Mouse (Mus musculus): ENCODE data around the gene Gfer. TPM values are rescaled to one million over a fixed set of nuclear protein-coding genes. Genes with fewer than 3 reads are reported as not detected.

The Gfer gene
- polyA plus RNA-seq, 1 experiment from 2014 or later, result 38.5 TPM

DNA sequence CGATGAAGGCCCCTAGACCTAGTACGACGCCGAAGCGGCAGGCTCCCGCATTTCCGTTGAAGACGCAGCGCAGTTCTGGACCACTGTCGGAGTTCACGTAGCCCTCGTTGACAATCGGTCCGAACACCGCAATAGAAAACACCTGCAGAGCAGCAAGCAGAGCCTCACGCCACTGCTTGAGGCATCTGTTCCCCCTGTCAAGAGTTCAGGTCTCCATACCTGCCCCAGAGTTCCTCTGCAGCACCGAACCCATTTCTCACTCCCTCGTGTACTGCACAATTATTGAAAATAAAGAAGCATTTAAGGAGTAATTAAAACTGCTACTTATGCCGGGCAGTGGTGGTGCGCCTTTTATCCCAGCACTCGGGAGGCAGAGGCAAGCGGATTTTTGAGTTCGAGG, 8.4 kb downstream of the Gfer start:
- H3K9me3 ChIP-seq (ENCODE audit: control insufficient read depth, low read depth, low read length), result no peaks in the 10 kb centered on the region
- H3K27ac ChIP-seq (ENCODE audit: low read length), result no peak overlapping the region
- H3K4me3 ChIP-seq (ENCODE audit: low read depth, low read length), result peak overlapping the region; percentile 31
- peaks cover 3% of the 10 kb centered on the region; the same call in 1 of the 2 replicates for H3K36me3 ChIP-seq (ENCODE audit: control insufficient read depth, insufficient read depth, low read length)
- no peak for ATAC-seq (ENCODE audit: insufficient number of reproducible peaks, insufficient read depth, low FRiP score, low read depth)
- peaks cover 15% of the 10 kb centered on the region; the same call in 1 of the 2 replicates for H3K4me1 ChIP-seq (ENCODE audit: control insufficient read depth, insufficient read depth, low read length)
- peaks cover 32% of the 10 kb centered on the region for H3K27me3 ChIP-seq (ENCODE audit: control insufficient read depth, insufficient read depth, low read length)
- H3K9ac ChIP-seq (replicated peaks; ENCODE audit: low read depth, low read length), result no peak overlapping the region
- 21% methylated on average over 23 of the region's 23 CpGs for WGBS
- H3K4me2 ChIP-seq (replicated peaks; ENCODE audit: low read depth, low read length), result peak overlapping the region; percentile 51

DNA sequence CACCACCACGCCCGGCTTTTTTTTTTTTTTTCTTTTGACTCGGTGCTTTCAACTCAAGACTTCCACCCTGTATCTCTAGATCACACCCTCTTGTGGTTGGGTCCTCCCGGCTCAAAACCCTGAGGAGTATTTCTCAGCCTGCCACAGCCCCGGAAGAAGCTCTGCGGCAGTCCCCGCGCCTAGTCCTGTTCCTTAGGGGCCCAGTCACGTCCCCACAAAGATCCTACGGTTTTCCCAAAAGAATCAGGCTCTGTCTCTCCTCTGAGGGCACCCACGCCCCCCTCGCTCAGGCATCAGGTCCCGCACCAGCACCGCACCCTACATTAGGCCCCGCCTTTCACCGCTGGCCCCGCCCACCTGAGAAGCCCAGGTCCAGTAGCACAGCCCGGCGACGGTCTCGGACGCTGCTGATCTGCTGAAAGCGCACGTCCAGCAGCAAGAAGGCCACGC, 8.8 kb downstream of the Gfer start:
- peaks cover 32% of the 10 kb centered on the region for H3K27me3 ChIP-seq (ENCODE audit: control insufficient read depth, insufficient read depth, low read length)
- ATAC-seq (ENCODE audit: insufficient number of reproducible peaks, insufficient read depth, low FRiP score, low read depth), result 0 out of 2 replicates have a peak, but pooled peaks have one; percentile 54
- no peak overlapping the region for H3K27ac ChIP-seq (ENCODE audit: low read length)
- 2% methylated on average over 25 of the region's 25 CpGs for WGBS
- no peak overlapping the region for H3K9ac ChIP-seq (replicated peaks; ENCODE audit: low read depth, low read length)
- H3K36me3 ChIP-seq (ENCODE audit: control insufficient read depth, insufficient read depth, low read length), result peaks cover under 1% of the 10 kb centered on the region; the same call in 1 of the 2 replicates
- peak overlapping the region; percentile 31 for H3K4me3 ChIP-seq (ENCODE audit: low read depth, low read length)
- no peaks in the 10 kb centered on the region for H3K9me3 ChIP-seq (ENCODE audit: control insufficient read depth, low read depth, low read length)
- H3K4me2 ChIP-seq (replicated peaks; ENCODE audit: low read depth, low read length), result peak overlapping the region; percentile 51
- H3K4me1 ChIP-seq (ENCODE audit: control insufficient read depth, insufficient read depth, low read length), result peaks cover 15% of the 10 kb centered on the region; the same call in 1 of the 2 replicates

DNA sequence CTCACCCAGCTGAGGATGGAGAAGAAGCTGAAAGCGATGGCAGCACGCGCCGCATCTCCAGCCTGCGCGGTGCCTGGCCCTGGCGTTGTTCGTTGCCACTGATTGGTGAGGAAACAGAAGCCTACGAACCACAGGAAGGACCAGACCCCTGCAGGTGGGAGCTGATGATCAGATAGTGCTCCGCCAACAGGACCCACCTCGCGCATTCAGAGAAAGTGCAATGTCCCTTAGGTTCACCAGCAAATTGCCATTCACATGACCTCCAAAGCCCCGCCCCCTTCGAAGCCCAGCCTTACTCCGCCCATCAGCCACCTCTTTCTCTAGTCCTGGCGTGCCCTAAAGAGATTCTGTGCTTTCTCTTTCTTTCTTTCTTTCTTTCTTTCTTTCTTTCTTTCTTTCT, 9.4 kb downstream of the Gfer start:
- H3K27me3 ChIP-seq (ENCODE audit: control insufficient read depth, insufficient read depth, low read length), result peaks cover 32% of the 10 kb centered on the region
- no peak overlapping the region for H3K27ac ChIP-seq (ENCODE audit: low read length)
- ATAC-seq (ENCODE audit: insufficient number of reproducible peaks, insufficient read depth, low FRiP score, low read depth), result no peak
- no peak overlapping the region for H3K9ac ChIP-seq (replicated peaks; ENCODE audit: low read depth, low read length)
- no peak overlapping the region for H3K4me3 ChIP-seq (ENCODE audit: low read depth, low read length)
- no peak overlapping the region for H3K4me2 ChIP-seq (replicated peaks; ENCODE audit: low read depth, low read length)
- no peaks in the 10 kb centered on the region for H3K9me3 ChIP-seq (ENCODE audit: control insufficient read depth, low read depth, low read length)
- H3K36me3 ChIP-seq (ENCODE audit: control insufficient read depth, insufficient read depth, low read length), result peaks cover 7% of the 10 kb centered on the region
- H3K4me1 ChIP-seq (ENCODE audit: control insufficient read depth, insufficient read depth, low read length), result peaks cover 15% of the 10 kb centered on the region; the same call in 1 of the 2 replicates
- WGBS, result 32% methylated on average over 16 of the region's 16 CpGs

DNA sequence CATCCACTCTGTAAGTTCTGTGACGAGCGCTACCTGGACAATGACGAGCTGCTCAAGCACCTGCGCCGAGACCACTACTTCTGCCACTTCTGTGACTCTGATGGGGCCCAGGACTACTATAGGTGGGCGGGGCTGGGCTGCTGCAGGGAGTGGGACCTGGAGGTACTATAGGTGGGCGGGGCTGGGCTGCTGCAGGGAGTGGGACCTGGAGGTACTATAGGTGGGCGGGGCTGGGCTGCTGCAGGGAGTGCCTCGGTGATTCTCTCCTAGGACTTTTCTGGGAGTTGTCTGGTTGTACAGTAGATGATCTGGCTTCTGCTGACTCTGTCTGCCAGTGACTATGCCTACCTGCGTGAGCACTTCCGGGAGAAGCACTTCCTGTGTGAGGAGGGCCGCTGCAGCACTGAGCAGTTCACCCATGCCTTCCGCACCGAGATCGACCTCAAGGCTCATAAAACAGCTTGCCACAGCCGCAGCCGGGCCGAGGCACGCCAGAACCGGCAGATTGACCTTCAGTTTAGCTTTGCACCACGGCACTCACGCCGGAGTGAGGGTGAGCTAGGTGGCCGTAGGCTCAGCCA, 18.4 kb downstream of the Gfer start:
- peak; percentile 84 for ATAC-seq (ENCODE audit: insufficient number of reproducible peaks, insufficient read depth, low FRiP score, low read depth)
- no peak overlapping the region for H3K9ac ChIP-seq (replicated peaks; ENCODE audit: low read depth, low read length)
- H3K27ac ChIP-seq (ENCODE audit: low read length), result no peak overlapping the region
- 83% methylated on average over 24 of the region's 24 CpGs for WGBS
- peaks cover 48% of the 10 kb centered on the region for H3K36me3 ChIP-seq (ENCODE audit: control insufficient read depth, insufficient read depth, low read length)
- no peak overlapping the region for H3K4me2 ChIP-seq (replicated peaks; ENCODE audit: low read depth, low read length)
- H3K9me3 ChIP-seq (ENCODE audit: control insufficient read depth, low read depth, low read length), result no peaks in the 10 kb centered on the region
- H3K27me3 ChIP-seq (ENCODE audit: control insufficient read depth, insufficient read depth, low read length), result no peaks in the 10 kb centered on the region
- no peak overlapping the region for H3K4me3 ChIP-seq (ENCODE audit: low read depth, low read length)
- no peaks in the 10 kb centered on the region for H3K4me1 ChIP-seq (ENCODE audit: control insufficient read depth, insufficient read depth, low read length)

DNA sequence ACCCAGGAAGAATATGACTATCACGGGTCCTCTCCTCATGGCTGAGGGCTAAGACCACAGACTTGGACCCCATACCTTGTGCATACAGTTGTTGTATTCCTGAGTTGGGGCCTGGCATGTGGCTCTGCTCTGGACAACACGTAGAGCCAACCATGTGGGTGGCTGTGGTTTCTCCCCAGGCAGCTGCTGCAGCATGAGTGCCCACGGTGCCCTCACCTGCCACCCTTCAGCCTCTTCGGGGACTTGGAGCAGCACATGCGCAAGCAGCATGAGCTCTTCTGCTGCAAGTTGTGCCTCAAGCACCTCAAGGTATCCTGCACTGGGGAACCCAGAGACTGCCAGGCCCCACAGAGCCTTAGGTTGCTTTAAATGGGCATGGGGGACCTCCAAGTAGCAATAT, 19.1 kb downstream of the Gfer start:
- no peak overlapping the region for H3K4me3 ChIP-seq (ENCODE audit: low read depth, low read length)
- peaks cover 7% of the 10 kb centered on the region for H3K4me1 ChIP-seq (ENCODE audit: control insufficient read depth, insufficient read depth, low read length)
- 93% methylated on average over 5 of the region's 5 CpGs for WGBS
- no peak overlapping the region for H3K4me2 ChIP-seq (replicated peaks; ENCODE audit: low read depth, low read length)
- no peak overlapping the region for H3K27ac ChIP-seq (ENCODE audit: low read length)
- H3K36me3 ChIP-seq (ENCODE audit: control insufficient read depth, insufficient read depth, low read length), result peaks cover 45% of the 10 kb centered on the region
- H3K9ac ChIP-seq (replicated peaks; ENCODE audit: low read depth, low read length), result no peak overlapping the region
- ATAC-seq (ENCODE audit: insufficient number of reproducible peaks, insufficient read depth, low FRiP score, low read depth), result no peak
- no peaks in the 10 kb centered on the region for H3K9me3 ChIP-seq (ENCODE audit: control insufficient read depth, low read depth, low read length)
- H3K27me3 ChIP-seq (ENCODE audit: control insufficient read depth, insufficient read depth, low read length), result no peaks in the 10 kb centered on the region

DNA sequence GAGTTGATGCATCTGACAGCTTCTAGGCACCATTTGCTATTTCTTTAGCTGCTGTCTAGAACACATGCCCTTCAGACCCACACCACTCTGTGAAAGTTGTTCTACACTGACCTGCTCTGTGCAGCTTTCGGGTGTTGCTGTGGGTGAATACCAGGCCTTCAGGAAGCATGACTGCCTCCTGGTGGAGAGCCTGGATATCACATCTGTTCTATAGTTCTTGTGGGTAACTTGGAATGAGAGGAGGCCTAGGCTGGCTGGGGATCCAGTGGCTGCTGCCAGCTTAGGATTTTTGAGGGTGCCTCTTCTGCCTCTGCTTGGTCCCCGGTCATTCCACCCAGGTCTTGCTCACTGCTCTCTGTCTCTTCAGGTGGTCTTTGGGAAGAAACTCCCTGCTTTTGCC, 19.8 kb downstream of the Gfer start:
- Histone ChIP-seq H3K4me1 (ENCODE audit: control insufficient read depth, insufficient read depth, low read length) (peaks cover 14% of the 10 kb centered on the region), H3K4me3 (ENCODE audit: low read depth, low read length) (no peak overlapping the region), H3K36me3 (ENCODE audit: control insufficient read depth, insufficient read depth, low read length) (peaks cover 38% of the 10 kb centered on the region), H3K27me3 (ENCODE audit: control insufficient read depth, insufficient read depth, low read length) (no peaks in the 10 kb centered on the region), H3K4me2 (replicated peaks; ENCODE audit: low read depth, low read length) (no peak overlapping the region), H3K27ac (ENCODE audit: low read length) (no peak overlapping the region), H3K9ac (replicated peaks; ENCODE audit: low read depth, low read length) (no peak overlapping the region), H3K9me3 (ENCODE audit: control insufficient read depth, low read depth, low read length) (no peaks in the 10 kb centered on the region)
- no peak for ATAC-seq (ENCODE audit: insufficient number of reproducible peaks, insufficient read depth, low FRiP score, low read depth)
- 65% methylated on average over 2 of the region's 2 CpGs for WGBS

DNA sequence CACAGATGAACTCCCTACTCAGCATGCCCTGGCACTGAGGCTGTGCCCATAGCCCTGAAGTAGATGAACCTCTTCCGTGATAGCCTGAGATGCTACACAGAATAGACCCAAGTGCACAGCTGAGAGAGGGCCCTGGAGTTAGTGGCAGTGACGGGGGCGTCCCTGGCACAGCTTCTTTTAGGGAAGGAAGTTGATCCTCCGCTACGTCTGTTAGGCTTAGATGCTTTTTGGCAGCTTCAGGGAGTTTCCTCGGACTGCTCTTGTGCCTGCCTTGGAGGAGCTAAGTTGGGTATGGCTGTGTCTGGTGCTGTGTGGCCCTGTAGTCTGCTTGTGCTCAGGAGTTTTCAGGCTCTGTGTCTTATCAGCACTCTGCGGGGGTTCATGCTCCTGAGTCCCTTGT, 21.7 kb downstream of the Gfer start:
- Histone ChIP-seq H3K4me2 (replicated peaks; ENCODE audit: low read depth, low read length) (no peak overlapping the region), H3K9ac (replicated peaks; ENCODE audit: low read depth, low read length) (no peak overlapping the region), H3K27me3 (ENCODE audit: control insufficient read depth, insufficient read depth, low read length) (no peaks in the 10 kb centered on the region), H3K4me1 (ENCODE audit: control insufficient read depth, insufficient read depth, low read length) (peaks cover 23% of the 10 kb centered on the region), H3K4me3 (ENCODE audit: low read depth, low read length) (no peak overlapping the region), H3K36me3 (ENCODE audit: control insufficient read depth, insufficient read depth, low read length) (peaks cover 20% of the 10 kb centered on the region), H3K27ac (ENCODE audit: low read length) (no peak overlapping the region), H3K9me3 (ENCODE audit: control insufficient read depth, low read depth, low read length) (no peaks in the 10 kb centered on the region)
- WGBS, result 80% methylated on average over 7 of the region's 7 CpGs
- no peak for ATAC-seq (ENCODE audit: insufficient number of reproducible peaks, insufficient read depth, low FRiP score, low read depth)

DNA sequence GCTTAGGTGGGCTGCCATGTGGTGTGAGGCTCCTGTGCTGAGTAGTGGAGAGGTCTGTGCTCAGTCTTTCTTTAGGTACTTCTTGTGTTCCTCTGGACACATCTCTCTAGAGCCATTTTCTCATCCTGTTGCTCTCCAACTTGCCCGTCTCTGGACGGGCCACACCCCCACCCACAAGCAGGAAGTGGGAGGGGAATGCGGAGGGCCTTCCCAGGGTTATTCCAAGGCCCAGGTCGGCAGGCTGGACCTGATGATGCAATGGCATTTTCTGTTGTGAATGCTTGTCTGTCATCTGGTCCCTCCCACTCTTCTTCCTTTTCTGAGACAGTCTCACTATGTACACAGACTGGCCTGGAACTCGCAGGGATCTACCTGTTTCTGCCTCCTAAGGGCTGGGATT, 23.8 kb downstream of the Gfer start:
- no peak overlapping the region for H3K9ac ChIP-seq (replicated peaks; ENCODE audit: low read depth, low read length)

DNA sequence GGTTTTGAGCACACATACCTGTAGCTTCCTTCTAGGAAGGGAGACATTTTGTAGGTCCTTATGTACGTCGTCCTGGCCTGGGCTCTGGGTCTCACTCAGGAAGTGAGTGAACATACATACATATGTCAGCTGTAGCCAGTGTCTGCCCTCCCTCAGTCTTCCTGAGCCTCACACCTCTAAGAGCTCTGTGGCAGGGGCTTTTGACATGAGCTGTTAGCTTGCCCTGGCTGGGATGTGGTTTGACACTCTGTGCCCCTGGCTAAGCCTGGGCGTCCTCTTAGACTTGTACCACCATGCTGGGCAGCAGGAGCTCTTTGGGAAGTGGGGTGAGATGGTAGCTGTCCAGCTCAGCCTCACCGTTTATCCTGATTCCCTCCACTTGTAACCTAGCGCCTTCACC, 24.6 kb downstream of the Gfer start:
- 61% methylated on average over 5 of the region's 5 CpGs for WGBS
- Histone ChIP-seq H3K9ac (replicated peaks; ENCODE audit: low read depth, low read length) (no peak overlapping the region), H3K27ac (ENCODE audit: low read length) (no peak overlapping the region), H3K9me3 (ENCODE audit: control insufficient read depth, low read depth, low read length) (no peaks in the 10 kb centered on the region), H3K4me2 (replicated peaks; ENCODE audit: low read depth, low read length) (peak overlapping the region; percentile 69; the same call in 1 of the 2 replicates), H3K27me3 (ENCODE audit: control insufficient read depth, insufficient read depth, low read length) (no peaks in the 10 kb centered on the region), H3K4me3 (ENCODE audit: low read depth, low read length) (peak overlapping the region; percentile 91; the same call in 1 of the 2 replicates), H3K4me1 (ENCODE audit: control insufficient read depth, insufficient read depth, low read length) (peaks cover 29% of the 10 kb centered on the region), H3K36me3 (ENCODE audit: control insufficient read depth, insufficient read depth, low read length) (no peaks in the 10 kb centered on the region)
- no peak for ATAC-seq (ENCODE audit: insufficient number of reproducible peaks, insufficient read depth, low FRiP score, low read depth)

More for the DNA sequence above, 23.8 kb downstream of the Gfer start:
- H3K27ac ChIP-seq (ENCODE audit: low read length), result no peak overlapping the region
- ATAC-seq (ENCODE audit: insufficient number of reproducible peaks, insufficient read depth, low FRiP score, low read depth), result no peak
- no peak overlapping the region for H3K4me3 ChIP-seq (ENCODE audit: low read depth, low read length)
- 21% methylated on average over 5 of the region's 5 CpGs for WGBS
- H3K36me3 ChIP-seq (ENCODE audit: control insufficient read depth, insufficient read depth, low read length), result peaks cover 3% of the 10 kb centered on the region
- no peaks in the 10 kb centered on the region for H3K9me3 ChIP-seq (ENCODE audit: control insufficient read depth, low read depth, low read length)
- H3K4me1 ChIP-seq (ENCODE audit: control insufficient read depth, insufficient read depth, low read length), result peaks cover 29% of the 10 kb centered on the region
- no peaks in the 10 kb centered on the region for H3K27me3 ChIP-seq (ENCODE audit: control insufficient read depth, insufficient read depth, low read length)
- peak overlapping the region; percentile 17; the same call in 1 of the 2 replicates for H3K4me2 ChIP-seq (replicated peaks; ENCODE audit: low read depth, low read length)
